Mouse (Mus musculus): ENCODE results near the gene Hgd. TPM values are rescaled to one million over a fixed set of nuclear protein-coding genes. Genes with fewer than 3 reads are reported as not detected.

The Hgd gene
- polyA plus RNA-seq, 1 experiment, result 0.08 TPM

DNA sequence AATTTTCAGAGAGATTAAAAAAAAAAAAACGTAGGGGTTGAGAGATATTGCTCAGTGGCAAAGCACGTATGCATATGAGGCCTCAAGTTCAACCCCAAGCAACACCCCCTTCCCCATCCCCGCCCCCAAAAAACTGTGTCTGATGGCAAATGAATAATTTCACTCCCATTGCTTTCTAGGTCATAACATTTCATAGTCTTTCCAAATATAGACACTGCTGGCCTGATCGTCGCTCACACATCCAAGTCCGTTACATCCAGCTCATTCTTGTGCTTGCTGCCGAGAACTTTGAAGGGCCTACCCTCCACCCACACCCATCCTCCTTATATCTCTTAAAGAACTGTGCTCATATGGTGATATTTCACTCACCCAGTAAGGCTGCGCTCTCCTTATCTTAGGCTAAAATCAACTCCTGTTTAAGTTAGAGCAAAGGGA lies 5.2 kb downstream of the Hgd start:
- 87% methylated on average over 8 of the region's 8 CpGs for WGBS
- no peak overlapping the region for H3K27ac ChIP-seq (ENCODE audit: insufficient read depth, low read length)
- DNase-seq (ENCODE audit: low read depth in 1 of 2, low spot score in 2 of 2), result no peak
- 0 out of 2 replicates have a peak, but pooled peaks cover 2% of the 10 kb centered on the region for H3K27me3 ChIP-seq (ENCODE audit: control insufficient read depth, insufficient read depth, low read length)
- no peak overlapping the region for H3K4me3 ChIP-seq (ENCODE audit: extremely low read depth, insufficient read depth, insufficient read length)
- no peaks in the 10 kb centered on the region for H3K36me3 ChIP-seq (ENCODE audit: control insufficient read depth, insufficient read depth, low read length)
- TF ChIP-seq CTCF (IDR thresholded peaks at IDR 0.05; ENCODE audit: extremely low read depth, insufficient read depth, insufficient read length, insufficient replicate concordance) (no peak), POLR2A (IDR thresholded peaks at IDR 0.05; ENCODE audit: low read depth, low read length) (no peak)
- no peaks in the 10 kb centered on the region for H3K4me1 ChIP-seq (ENCODE audit: control insufficient read depth, insufficient read depth, insufficient read length)

DNA sequence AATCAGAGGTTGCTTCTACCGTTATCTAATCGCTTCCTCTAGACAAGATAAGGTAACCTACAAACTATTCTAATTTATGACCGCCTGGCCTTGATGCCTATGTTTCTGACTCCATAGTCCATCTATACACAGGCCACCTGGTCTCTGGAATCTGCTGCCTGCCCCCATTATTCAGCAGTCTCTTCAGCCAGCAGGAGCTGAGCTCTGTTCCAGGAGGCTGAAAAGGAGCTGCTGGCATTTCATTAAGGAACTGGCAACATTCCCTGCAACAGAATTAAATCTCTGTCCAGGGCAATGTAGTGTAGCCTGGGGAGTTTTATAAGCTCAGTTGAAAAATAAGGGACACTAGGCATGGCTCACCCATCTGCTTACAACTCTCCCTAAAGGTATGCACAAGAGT lies 11.0 kb downstream of the Hgd start:
- 87% methylated on average over 3 of the region's 3 CpGs for WGBS
- H3K27ac ChIP-seq (ENCODE audit: insufficient read depth, low read length), result no peak overlapping the region
- no peaks in the 10 kb centered on the region for H3K36me3 ChIP-seq (ENCODE audit: control insufficient read depth, insufficient read depth, low read length)
- no peak for DNase-seq (ENCODE audit: low read depth in 1 of 2, low spot score in 2 of 2)
- no peak overlapping the region for H3K4me3 ChIP-seq (ENCODE audit: extremely low read depth, insufficient read depth, insufficient read length)
- H3K27me3 ChIP-seq (ENCODE audit: control insufficient read depth, insufficient read depth, low read length), result no peaks in the 10 kb centered on the region
- TF ChIP-seq CTCF (IDR thresholded peaks at IDR 0.05; ENCODE audit: extremely low read depth, insufficient read depth, insufficient read length, insufficient replicate concordance) (no peak), POLR2A (IDR thresholded peaks at IDR 0.05; ENCODE audit: low read depth, low read length) (no peak)
- no peaks in the 10 kb centered on the region for H3K4me1 ChIP-seq (ENCODE audit: control insufficient read depth, insufficient read depth, insufficient read length)

DNA sequence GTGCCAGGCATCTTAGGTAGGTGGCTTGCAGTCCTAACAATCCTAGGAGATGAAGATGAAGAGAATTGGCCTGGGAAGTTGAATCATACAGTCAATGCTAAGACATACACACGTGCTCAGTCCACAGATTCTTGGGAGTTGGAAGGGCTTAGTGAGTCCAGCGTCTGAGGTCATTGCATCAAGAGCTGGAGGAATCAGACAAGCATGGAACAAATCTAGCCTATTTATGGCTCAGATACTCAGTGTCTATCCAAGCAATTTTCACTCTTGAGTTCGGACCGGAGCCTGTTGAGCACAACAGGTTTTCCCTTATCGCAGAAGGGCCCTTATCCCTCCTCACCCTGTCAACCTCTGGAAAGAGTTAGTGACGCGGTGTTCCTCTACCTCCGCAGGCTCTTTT lies 11.6 kb downstream of the Hgd start:
- H3K27me3 ChIP-seq (ENCODE audit: control insufficient read depth, insufficient read depth, low read length), result no peaks in the 10 kb centered on the region
- TF ChIP-seq POLR2A (IDR thresholded peaks at IDR 0.05; ENCODE audit: low read depth, low read length) (no peak), CTCF (IDR thresholded peaks at IDR 0.05; ENCODE audit: extremely low read depth, insufficient read depth, insufficient read length, insufficient replicate concordance) (no peak)
- 93% methylated on average over 8 of the region's 8 CpGs for WGBS
- no peaks in the 10 kb centered on the region for H3K36me3 ChIP-seq (ENCODE audit: control insufficient read depth, insufficient read depth, low read length)
- no peaks in the 10 kb centered on the region for H3K4me1 ChIP-seq (ENCODE audit: control insufficient read depth, insufficient read depth, insufficient read length)
- H3K27ac ChIP-seq (ENCODE audit: insufficient read depth, low read length), result no peak overlapping the region
- no peak overlapping the region for H3K4me3 ChIP-seq (ENCODE audit: extremely low read depth, insufficient read depth, insufficient read length)
- no peak for DNase-seq (ENCODE audit: low read depth in 1 of 2, low spot score in 2 of 2)

DNA sequence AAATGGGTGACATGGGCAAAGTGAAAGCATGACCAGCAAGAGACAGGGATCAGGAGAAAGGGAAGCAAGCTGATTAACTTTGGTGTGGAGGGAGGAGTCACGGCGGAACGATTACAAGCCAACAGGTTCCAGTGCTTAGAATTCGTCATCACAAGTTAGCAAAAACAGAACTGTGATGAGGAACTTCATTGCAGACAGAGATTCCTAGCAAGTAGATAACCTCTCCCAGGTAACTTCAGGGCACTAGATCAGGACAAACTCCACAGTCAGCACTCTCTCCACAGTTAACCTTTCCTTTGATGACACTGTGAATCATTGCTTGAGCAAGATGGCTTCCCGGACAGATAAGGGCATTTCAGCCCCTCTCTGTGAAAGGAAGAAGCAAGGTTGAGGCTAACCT lies 17.5 kb downstream of the Hgd start:
- no peak for TF ChIP-seq CTCF (IDR thresholded peaks at IDR 0.05; ENCODE audit: extremely low read depth, insufficient read depth, insufficient read length, insufficient replicate concordance)
- TF ChIP-seq POLR2A (IDR thresholded peaks at IDR 0.05; ENCODE audit: low read depth, low read length), result no peak
- Histone ChIP-seq H3K36me3 (ENCODE audit: control insufficient read depth, insufficient read depth, low read length) (no peaks in the 10 kb centered on the region), H3K4me3 (ENCODE audit: extremely low read depth, insufficient read depth, insufficient read length) (no peak overlapping the region), H3K27me3 (ENCODE audit: control insufficient read depth, insufficient read depth, low read length) (no peaks in the 10 kb centered on the region), H3K27ac (ENCODE audit: insufficient read depth, low read length) (no peak overlapping the region), H3K4me1 (ENCODE audit: control insufficient read depth, insufficient read depth, insufficient read length) (no peaks in the 10 kb centered on the region)
- WGBS, result 63% methylated on average over 5 of the region's 5 CpGs
- no peak for DNase-seq (ENCODE audit: low read depth in 1 of 2, low spot score in 2 of 2)

DNA sequence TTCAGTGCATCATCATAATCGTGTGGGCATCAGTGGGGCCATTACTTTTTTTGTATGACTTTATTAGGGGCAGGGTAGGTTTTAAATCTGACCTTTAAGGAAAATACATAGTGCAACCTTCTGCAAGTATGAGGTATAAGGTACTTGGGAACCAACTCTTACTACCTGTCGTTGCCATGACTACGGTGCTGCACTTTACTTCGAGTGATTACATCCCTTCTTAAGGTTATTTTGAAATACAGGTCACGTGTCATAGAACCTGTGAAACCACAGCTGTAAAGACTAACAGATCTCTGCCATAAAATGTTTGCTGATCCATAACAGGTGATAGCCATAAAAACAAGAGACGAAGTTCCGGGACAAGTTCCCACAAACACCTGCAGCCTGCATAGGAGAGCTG lies 18.5 kb downstream of the Hgd start:
- DNase-seq (ENCODE audit: low read depth in 1 of 2, low spot score in 2 of 2), result no peak
- Histone ChIP-seq H3K4me3 (ENCODE audit: extremely low read depth, insufficient read depth, insufficient read length) (no peak overlapping the region), H3K27ac (ENCODE audit: insufficient read depth, low read length) (no peak overlapping the region), H3K36me3 (ENCODE audit: control insufficient read depth, insufficient read depth, low read length) (no peaks in the 10 kb centered on the region), H3K4me1 (ENCODE audit: control insufficient read depth, insufficient read depth, insufficient read length) (no peaks in the 10 kb centered on the region), H3K27me3 (ENCODE audit: control insufficient read depth, insufficient read depth, low read length) (no peaks in the 10 kb centered on the region)
- TF ChIP-seq CTCF (IDR thresholded peaks at IDR 0.05; ENCODE audit: extremely low read depth, insufficient read depth, insufficient read length, insufficient replicate concordance), result no peak
- no peak for TF ChIP-seq POLR2A (IDR thresholded peaks at IDR 0.05; ENCODE audit: low read depth, low read length)
- WGBS, result 91% methylated on average over 7 of the region's 7 CpGs

DNA sequence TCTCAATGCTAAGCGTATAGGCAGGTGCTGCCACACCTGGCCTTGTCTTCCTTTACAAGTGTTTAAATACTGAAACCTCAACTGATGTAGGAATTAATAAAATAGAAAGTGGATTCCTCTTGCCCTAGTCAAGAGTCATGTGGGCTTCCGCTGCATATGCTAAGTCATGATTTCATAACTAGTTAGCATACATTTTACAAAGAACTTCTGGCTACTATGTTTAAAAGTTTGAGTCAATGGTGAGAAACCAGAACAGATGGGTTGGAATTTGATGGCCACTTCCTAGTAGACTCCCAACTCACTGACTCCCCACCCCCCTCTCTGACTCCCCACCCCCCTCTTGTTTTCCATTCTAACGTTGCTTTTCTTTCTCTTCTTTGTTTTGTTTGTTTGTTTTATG lies 19.4 kb downstream of the Hgd start:
- no peaks in the 10 kb centered on the region for H3K36me3 ChIP-seq (ENCODE audit: control insufficient read depth, insufficient read depth, low read length)

DNA sequence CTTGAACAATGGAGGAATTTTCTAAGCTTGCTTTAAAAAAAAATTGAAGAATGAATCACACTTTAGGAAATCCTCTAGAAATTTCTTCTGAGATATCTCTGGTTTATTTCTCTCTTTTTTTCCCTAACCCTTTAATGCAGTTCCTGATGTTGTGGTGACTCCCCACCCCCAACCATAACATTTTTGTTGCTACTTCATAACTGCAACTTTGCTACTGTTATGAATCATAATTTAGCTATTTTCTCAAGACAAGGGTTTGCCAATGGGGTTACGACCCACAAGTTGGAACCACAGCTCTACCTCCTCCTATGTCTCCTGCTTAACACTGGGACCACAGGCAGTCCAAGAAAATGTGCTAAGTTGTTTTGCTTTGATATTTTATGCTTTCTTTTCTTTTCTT lies 23.5 kb downstream of the Hgd start:
- no peak overlapping the region for H3K27ac ChIP-seq (ENCODE audit: insufficient read depth, low read length)
- WGBS, result 94% methylated on average over 1 of the region's 1 CpGs
- no peaks in the 10 kb centered on the region for H3K27me3 ChIP-seq (ENCODE audit: control insufficient read depth, insufficient read depth, low read length)
- DNase-seq (ENCODE audit: low read depth in 1 of 2, low spot score in 2 of 2), result no peak
- H3K36me3 ChIP-seq (ENCODE audit: control insufficient read depth, insufficient read depth, low read length), result no peaks in the 10 kb centered on the region
- H3K4me3 ChIP-seq (ENCODE audit: extremely low read depth, insufficient read depth, insufficient read length), result no peak overlapping the region
- TF ChIP-seq POLR2A (IDR thresholded peaks at IDR 0.05; ENCODE audit: low read depth, low read length) (no peak), CTCF (IDR thresholded peaks at IDR 0.05; ENCODE audit: extremely low read depth, insufficient read depth, insufficient read length, insufficient replicate concordance) (no peak)
- no peaks in the 10 kb centered on the region for H3K4me1 ChIP-seq (ENCODE audit: control insufficient read depth, insufficient read depth, insufficient read length)

More for the DNA sequence above, 19.4 kb downstream of the Hgd start:
- no peak for TF ChIP-seq POLR2A (IDR thresholded peaks at IDR 0.05; ENCODE audit: low read depth, low read length)
- TF ChIP-seq CTCF (IDR thresholded peaks at IDR 0.05; ENCODE audit: extremely low read depth, insufficient read depth, insufficient read length, insufficient replicate concordance), result no peak
- Histone ChIP-seq H3K4me1 (ENCODE audit: control insufficient read depth, insufficient read depth, insufficient read length) (no peaks in the 10 kb centered on the region), H3K27ac (ENCODE audit: insufficient read depth, low read length) (no peak overlapping the region), H3K27me3 (ENCODE audit: control insufficient read depth, insufficient read depth, low read length) (no peaks in the 10 kb centered on the region), H3K4me3 (ENCODE audit: extremely low read depth, insufficient read depth, insufficient read length) (no peak overlapping the region)
- no peak for DNase-seq (ENCODE audit: low read depth in 1 of 2, low spot score in 2 of 2)
- 73% methylated on average over 3 of the region's 3 CpGs for WGBS

Measured in spleen, adult 2 months (tissue).